Mouse (Mus musculus) heart, embryonic 16.5 days (tissue): Measurements from ENCODE around the gene Gm11634. TPM values are rescaled to one million over a fixed set of nuclear protein-coding genes. Genes with fewer than 3 reads are reported as not detected.
"Not testable (repeated sequence)": the region's sequence is repeated elsewhere in the genome, so short reads cannot be mapped to it uniquely, and the experiment has no call there.

ENCODE experiments used
- ATAC-seq: fragments of 200-750 bp; cut with Nextera tagmentation; replicated peaks from 2 replicates; pipeline ENCODE4 v1.8.0; 2017; ENCODE audit warnings: moderate number of reproducible peaks; ENCODE audit not compliant: insufficient read depth, low FRiP score; ENCODE audit errors: extremely low read depth
- H3K27ac ChIP-seq: fragments of 300-500 bp; sonication (generic); 2 replicates; pipeline ENCODE4 v1.5.1; 2014; ENCODE audit warnings: mild to moderate bottlenecking, low read length, control low read depth, moderate library complexity
- H3K27me3 ChIP-seq: fragments of 300-500 bp; sonication (generic); 2 replicates; pipeline ENCODE4 v1.6.1; 2014; ENCODE audit warnings: low read length, mixed read lengths; ENCODE audit not compliant: control insufficient read depth, insufficient read depth
- H3K36me3 ChIP-seq: fragments of 300-500 bp; sonication (generic); 2 replicates; pipeline ENCODE4 v1.6.1; 2014; ENCODE audit not compliant: control insufficient read depth, insufficient read depth
- H3K4me1 ChIP-seq: fragments of 300-500 bp; sonication (generic); 2 replicates; pipeline ENCODE4 v1.6.1; 2014; ENCODE audit warnings: low read length, mixed read lengths; ENCODE audit not compliant: control insufficient read depth, insufficient read depth
- H3K4me2 ChIP-seq: fragments of 300-500 bp; sonication (generic); 2 replicates; pipeline ENCODE4 v1.6.1; 2014; ENCODE audit warnings: low read depth, mild to moderate bottlenecking, control low read depth, low read length
- H3K4me3 ChIP-seq: fragments of 300-500 bp; sonication (generic); 2 replicates; pipeline ENCODE4 v1.5.1; 2014; ENCODE audit warnings: mild to moderate bottlenecking, control low read depth, low read length
- H3K9ac ChIP-seq: fragments of 300-500 bp; sonication (generic); 2 replicates; pipeline ENCODE4 v1.6.1; 2014; ENCODE audit warnings: low read length, control low read depth
- H3K9me3 ChIP-seq: fragments of 300-500 bp; sonication (generic); replicated peaks from 2 replicates; pipeline ENCODE4 v1.6.1; 2016; ENCODE audit warnings: low read length; ENCODE audit not compliant: control insufficient read depth
- WGBS: fragments of 180-500 bp; shearing (Covaris S2); extraction: QIAGEN DNeasy Blood & Tissue Kit; methylation state at CpG from one replicate; pipeline ENCODE4 v1.1.7; 2014; 5-methylcytosine and 5-hydroxymethylcytosine counted together
- polyA plus RNA-seq: library from polyadenylated mRNA; unstranded; fragments of >200 nt; fragmentation: Nextera tagmentation; extraction: Ambion mirVana; gene quantifications from 2 replicates; pipeline ENCODE4 v1.2.1, GENCODE M21; 2015

Gene Gm11634
- polyA plus RNA-seq, 1 experiment from 2014 or later = not detected

GRCm38 (mm10) chr11:101640857-101641709, 42.0 kb upstream of the Gm11634 start:
- Histone ChIP-seq H3K4me2 (peak overlapping the region; percentile 62), H3K4me3 (peak overlapping the region; percentile 49), H3K27ac (peak overlapping the region; percentile 68), H3K9ac (peak overlapping the region; percentile 71)
- not testable (repeated sequence) for H3K36me3 ChIP-seq, H3K9me3 ChIP-seq, H3K4me1 ChIP-seq, H3K27me3 ChIP-seq
- ATAC-seq = peak; percentile 69
- WGBS = 6% methylated on average over 50 of the region's 53 CpGs

GRCm38 (mm10) chr11:101639761-101640160, 40.7 kb upstream of the Gm11634 start:
- H3K27me3 ChIP-seq = no peaks in the 10 kb centered on the region
- H3K27ac ChIP-seq = no peak overlapping the region
- H3K36me3 ChIP-seq = peaks cover 5% of the 10 kb centered on the region
- peaks cover 7% of the 10 kb centered on the region; the same call in 1 of the 2 replicates for H3K4me1 ChIP-seq
- H3K9ac ChIP-seq = no peak overlapping the region
- WGBS = 86% methylated on average over 4 of the region's 4 CpGs
- H3K4me3 ChIP-seq = no peak overlapping the region
- no peak for ATAC-seq
- no peak overlapping the region for H3K4me2 ChIP-seq
- H3K9me3 ChIP-seq = no peaks in the 10 kb centered on the region

- ATAC-seq = no peak
- no peaks in the 10 kb centered on the region for H3K9me3 ChIP-seq
- H3K9ac ChIP-seq = no peak overlapping the region
- H3K4me3 ChIP-seq = no peak overlapping the region
- H3K27ac ChIP-seq = no peak overlapping the region
- 72% methylated on average over 10 of the region's 10 CpGs for WGBS
- H3K36me3 ChIP-seq = peaks cover 16% of the 10 kb centered on the region
- H3K27me3 ChIP-seq = no peaks in the 10 kb centered on the region
- no peak overlapping the region for H3K4me2 ChIP-seq
- no peaks in the 10 kb centered on the region; the same call in 1 of the 2 replicates for H3K4me1 ChIP-seq
Measured at GRCm38 (mm10) chr11:101635660-101636059, 36.6 kb upstream of the Gm11634 start.

- not testable (repeated sequence) for H3K27ac ChIP-seq, H3K9me3 ChIP-seq, H3K4me3 ChIP-seq, H3K27me3 ChIP-seq, ATAC-seq, H3K9ac ChIP-seq, H3K4me1 ChIP-seq, H3K36me3 ChIP-seq
- WGBS = 71% methylated on average over 4 of the region's 5 CpGs
- peak overlapping the region; percentile 85 for H3K4me2 ChIP-seq
Measured at GRCm38 (mm10) chr11:101628733-101629417, 29.8 kb upstream of the Gm11634 start.

GRCm38 (mm10) chr11:101627857-101628559, 29.0 kb upstream of the Gm11634 start:
- peak overlapping the region; percentile 85 for H3K4me2 ChIP-seq
- H3K27ac ChIP-seq = peak overlapping the region; percentile 99
- H3K9ac ChIP-seq = peak overlapping the region; percentile 95
- no peaks in the 10 kb centered on the region for H3K9me3 ChIP-seq
- peak overlapping the region; percentile 71 for H3K4me3 ChIP-seq
- under 1% methylated on average over 33 of the region's 33 CpGs for WGBS
- peaks cover 5% of the 10 kb centered on the region for H3K4me1 ChIP-seq
- no peaks in the 10 kb centered on the region for H3K27me3 ChIP-seq
- ATAC-seq = peak; percentile 42; the same call in 1 of the 2 replicates
- H3K36me3 ChIP-seq = peaks cover 5% of the 10 kb centered on the region; the same call in 1 of the 2 replicates

GRCm38 (mm10) chr11:101626995-101627856, 28.2 kb upstream of the Gm11634 start, which contains the start of gene Rdm1:
TSS of gene Rdm1 (plus strand) at chr11:101627195.
- peak within 1 kb of the TSS; percentile 71 for H3K4me3 ChIP-seq
- peaks cover 5% of the 10 kb centered on the region for H3K4me1 ChIP-seq
- under 1% methylated on average over 32 of the region's 34 CpGs for WGBS
- no peaks in the 10 kb centered on the region for H3K27me3 ChIP-seq
- H3K4me2 ChIP-seq = peak within 1 kb of the TSS; percentile 85
- H3K36me3 ChIP-seq = peaks cover 5% of the 10 kb centered on the region; the same call in 1 of the 2 replicates
- peak; percentile 88 for ATAC-seq
- H3K9me3 ChIP-seq = no peaks in the 10 kb centered on the region
- peak within 1 kb of the TSS; percentile 95 for H3K9ac ChIP-seq
- H3K27ac ChIP-seq = peak within 1 kb of the TSS; percentile 99

GRCm38 (mm10) chr11:101626649-101626994, 27.6 kb upstream of the Gm11634 start:
- peaks cover 5% of the 10 kb centered on the region for H3K4me1 ChIP-seq
- peak overlapping the region; percentile 99 for H3K27ac ChIP-seq
- no peaks in the 10 kb centered on the region for H3K9me3 ChIP-seq
- 2% methylated on average over 8 of the region's 8 CpGs for WGBS
- peaks cover 3% of the 10 kb centered on the region; the same call in 1 of the 2 replicates for H3K36me3 ChIP-seq
- peak; percentile 21 for ATAC-seq
- no peaks in the 10 kb centered on the region for H3K27me3 ChIP-seq
- peak overlapping the region; percentile 75 for H3K9ac ChIP-seq
- peak overlapping the region; percentile 85 for H3K4me2 ChIP-seq
- peak overlapping the region; percentile 71 for H3K4me3 ChIP-seq

GRCm38 (mm10) chr11:101620022-101620655, 21.1 kb upstream of the Gm11634 start:
- not testable (repeated sequence) for H3K36me3 ChIP-seq, H3K27ac ChIP-seq, H3K9me3 ChIP-seq, H3K4me1 ChIP-seq, H3K27me3 ChIP-seq, H3K4me3 ChIP-seq, ATAC-seq, H3K9ac ChIP-seq, H3K4me2 ChIP-seq
- WGBS = 79% methylated on average over 11 of the region's 11 CpGs
